Mouse (Mus musculus) MEL (cell line): ENCODE data around the gene Grin2d. TPM values are rescaled to one million over a fixed set of nuclear protein-coding genes. Genes with fewer than 3 reads are reported as not detected.

Experiments
- DNase-seq: peaks from one replicate; pipeline ENCODE4 v3.0.0; 2011; ENCODE audit warnings: low read depth, low spot score
- H3K27ac ChIP-seq: 2 replicates; pipeline ENCODE4 v1.5.1; 2012; ENCODE audit warnings: low read depth, mild to moderate bottlenecking, control low read depth, low read length, moderate library complexity; ENCODE audit not compliant: control insufficient read depth
- H3K27me3 ChIP-seq, 2 experiments: fragments of 150-350 bp in 1 of 2; sonication (generic) in 1 of 2; 2 replicates each; pipeline ENCODE4 v1.6.1; 2012; ENCODE audit warnings: low read length in 2 of 2, mild to moderate bottlenecking in 2 of 2, improper control_type of control experiment in 1 of 2, moderate library complexity in 1 of 2; ENCODE audit not compliant: insufficient read depth in 2 of 2, control insufficient read depth in 1 of 2
- H3K36me3 ChIP-seq, 2 experiments: 2 replicates each; pipeline ENCODE4 v1.6.1; 2012 to 2014; ENCODE audit warnings: low read length in 2 of 2, improper control_type of control experiment in 1 of 2, inconsistent platforms in 1 of 2, mild to moderate bottlenecking in 1 of 2; ENCODE audit not compliant: insufficient read depth in 2 of 2, control insufficient read depth in 1 of 2
- H3K4me1 ChIP-seq, 2 experiments: fragments of 150-350 bp in 1 of 2; sonication (generic) in 1 of 2; 2 replicates each; pipeline ENCODE4 v1.6.1; 2012; ENCODE audit warnings: low read length in 2 of 2, improper control_type of control experiment in 1 of 2, mild to moderate bottlenecking in 1 of 2; ENCODE audit not compliant: insufficient read depth in 2 of 2, control insufficient read depth in 1 of 2
- H3K4me3 ChIP-seq, 2 experiments: fragments of 150-350 bp in 1 of 2; sonication (generic) in 1 of 2; 2 replicates each; pipeline ENCODE4 v1.5.1; 2012; ENCODE audit warnings: low read depth in 2 of 2, low read length in 2 of 2, mild to moderate bottlenecking in 2 of 2, moderate library complexity in 2 of 2, control low read depth in 1 of 2, improper control_type of control experiment in 1 of 2; ENCODE audit not compliant: control insufficient read depth in 1 of 2, insufficient read depth in 1 of 2
- H3K79me2 ChIP-seq: 2 replicates; pipeline ENCODE4 v1.6.1; 2012; ENCODE audit warnings: mild to moderate bottlenecking, low read length, moderate library complexity; ENCODE audit not compliant: control insufficient read depth, poor library complexity, insufficient read depth
- H3K9ac ChIP-seq: 2 replicates; pipeline ENCODE4 v1.6.1; 2012; ENCODE audit warnings: low read depth, mild to moderate bottlenecking, control low read depth, low read length, moderate library complexity; ENCODE audit not compliant: control insufficient read depth, poor library complexity, severe bottlenecking
- H3K9me3 ChIP-seq: fragments of 150-350 bp; sonication (generic); replicated peaks from 2 replicates; pipeline ENCODE4 v1.6.1; 2012; ENCODE audit warnings: mild to moderate bottlenecking, low read length, improper control_type of control experiment, moderate library complexity; ENCODE audit not compliant: insufficient read depth
- BHLHE40 ChIP-seq: IDR thresholded peaks from 2 replicates; pipeline ENCODE4 v1.6.1; 2012; ENCODE audit warnings: low read depth, mild to moderate bottlenecking, inconsistent platforms, low read length, improper control_type of control experiment, borderline replicate concordance
- CHD1 ChIP-seq: IDR thresholded peaks from 2 replicates; pipeline ENCODE4 v1.6.1; 2012; ENCODE audit warnings: low read depth, mild to moderate bottlenecking, inconsistent platforms, low read length, improper control_type of control experiment
- E2F4 ChIP-seq: IDR thresholded peaks from 2 replicates; pipeline ENCODE4 v1.6.1; 2011; ENCODE audit warnings: low read depth, low read length, improper control_type of control experiment, borderline replicate concordance
- ELF1 ChIP-seq: IDR thresholded peaks from 2 replicates; pipeline ENCODE4 v1.6.1; 2014; ENCODE audit warnings: low read depth, mild to moderate bottlenecking, inconsistent platforms, low read length, improper control_type of control experiment, moderate library complexity
- GABPA ChIP-seq: IDR thresholded peaks from 2 replicates; pipeline ENCODE4 v1.6.1; 2012; ENCODE audit warnings: low read depth, mild to moderate bottlenecking, inconsistent platforms, low read length, improper control_type of control experiment, moderate library complexity
- HCFC1 ChIP-seq: IDR thresholded peaks from 2 replicates; pipeline ENCODE4 v1.6.1; 2012; ENCODE audit warnings: low read depth, mild to moderate bottlenecking, inconsistent platforms, low read length, improper control_type of control experiment, moderate library complexity
- JUND ChIP-seq: IDR thresholded peaks from 2 replicates; pipeline ENCODE4 v1.6.1; 2011; ENCODE audit warnings: low read depth, mild to moderate bottlenecking, improper control_type of control experiment, low read length
- KAT2A ChIP-seq: conservative IDR thresholded peaks from 2 replicates; pipeline ENCODE4 v1.6.1; 2012; ENCODE audit warnings: low read depth, low read length, improper control_type of control experiment, inconsistent platforms
- MAX ChIP-seq: IDR thresholded peaks from 2 replicates; pipeline ENCODE4 v1.6.1; 2011; ENCODE audit warnings: low read length, improper control_type of control experiment
- MAZ ChIP-seq: IDR thresholded peaks from 2 replicates; pipeline ENCODE4 v1.6.1; 2012; ENCODE audit warnings: low read depth, mild to moderate bottlenecking, inconsistent platforms, low read length, improper control_type of control experiment
- MEF2A ChIP-seq: IDR thresholded peaks from 2 replicates; pipeline ENCODE4 v1.6.1; 2014; ENCODE audit warnings: low read depth, mild to moderate bottlenecking, inconsistent platforms, low read length, improper control_type of control experiment; ENCODE audit not compliant: poor library complexity, insufficient replicate concordance, severe bottlenecking; ENCODE audit errors: extremely low read depth
- MXI1 ChIP-seq: IDR thresholded peaks from 2 replicates; pipeline ENCODE4 v1.6.1; 2011; ENCODE audit warnings: mild to moderate bottlenecking, low read depth, low read length, improper control_type of control experiment
- MYB ChIP-seq: IDR thresholded peaks from 2 replicates; pipeline ENCODE4 v1.6.1; 2011; ENCODE audit warnings: mild to moderate bottlenecking, low read depth, low read length, improper control_type of control experiment
- MYC ChIP-seq: IDR thresholded peaks from 2 replicates; pipeline ENCODE4 v1.6.1; 2011; ENCODE audit warnings: low read depth, mild to moderate bottlenecking, low read length, improper control_type of control experiment, moderate library complexity
- NELFE ChIP-seq: IDR thresholded peaks from 2 replicates; pipeline ENCODE4 v1.6.1; 2011; ENCODE audit warnings: low read depth, low read length, improper control_type of control experiment
- POLR2A ChIP-seq, 2 experiments: IDR thresholded peaks; 2 replicates each; pipeline ENCODE4 v1.6.1; 2011 to 2012; ENCODE audit warnings: low read length in 2 of 2, mild to moderate bottlenecking in 2 of 2, control low read depth in 1 of 2, improper control_type of control experiment in 1 of 2, low read depth in 1 of 2, moderate library complexity in 1 of 2; ENCODE audit not compliant: control insufficient read depth in 1 of 2, insufficient read depth in 1 of 2, poor library complexity in 1 of 2
- POLR2AphosphoS2 ChIP-seq: IDR thresholded peaks from 2 replicates; pipeline ENCODE4 v1.6.1; 2011; ENCODE audit warnings: low read length, improper control_type of control experiment
- RAD21 ChIP-seq: IDR thresholded peaks from 2 replicates; pipeline ENCODE4 v1.6.1; 2011; ENCODE audit warnings: mild to moderate bottlenecking, low read depth, low read length, improper control_type of control experiment
- RCOR1 ChIP-seq: IDR thresholded peaks from 2 replicates; pipeline ENCODE4 v1.6.1; 2012; ENCODE audit warnings: low read depth, mild to moderate bottlenecking, inconsistent platforms, low read length, improper control_type of control experiment
- SIN3A ChIP-seq: IDR thresholded peaks from 2 replicates; pipeline ENCODE4 v1.6.1; 2012; ENCODE audit warnings: low read length, improper control_type of control experiment, inconsistent platforms
- TAL1 ChIP-seq: IDR thresholded peaks from 2 replicates; pipeline ENCODE4 v1.6.1; 2012; ENCODE audit warnings: mild to moderate bottlenecking, inconsistent platforms, low read length, moderate library complexity, mixed read lengths
- TBP ChIP-seq: IDR thresholded peaks from 2 replicates; pipeline ENCODE4 v1.8.0; 2011; ENCODE audit warnings: low read depth, low read length, improper control_type of control experiment
- TCF12 ChIP-seq: IDR thresholded peaks from 2 replicates; pipeline ENCODE4 v1.6.1; 2014; ENCODE audit warnings: low read depth, mild to moderate bottlenecking, inconsistent platforms, low read length, improper control_type of control experiment, moderate library complexity
- UBTF ChIP-seq: IDR thresholded peaks from 2 replicates; pipeline ENCODE4 v1.6.1; 2012; ENCODE audit warnings: low read depth, mild to moderate bottlenecking, inconsistent platforms, low read length, improper control_type of control experiment, moderate library complexity, borderline replicate concordance; ENCODE audit not compliant: insufficient read depth
- USF1 ChIP-seq: IDR thresholded peaks from 2 replicates; pipeline ENCODE4 v1.6.1; 2014; ENCODE audit warnings: low read depth, mild to moderate bottlenecking, inconsistent platforms, low read length, improper control_type of control experiment, moderate library complexity
- USF2 ChIP-seq, 2 experiments: IDR thresholded peaks; 2 replicates each; pipeline ENCODE4 v1.6.1; 2011 to 2012; ENCODE audit warnings: improper control_type of control experiment in 2 of 2, low read length in 2 of 2, borderline replicate concordance in 1 of 2, inconsistent platforms in 1 of 2, low read depth in 1 of 2, mild to moderate bottlenecking in 1 of 2; ENCODE audit not compliant: insufficient read depth in 1 of 2
- ZC3H11A ChIP-seq: IDR thresholded peaks from 2 replicates; pipeline ENCODE4 v1.6.1; 2012; ENCODE audit warnings: low read depth, mild to moderate bottlenecking, inconsistent platforms, low read length, improper control_type of control experiment
- ZKSCAN1 ChIP-seq: IDR thresholded peaks from 2 replicates; pipeline ENCODE4 v1.6.1; 2012; ENCODE audit warnings: low read depth, mild to moderate bottlenecking, inconsistent platforms, low read length, improper control_type of control experiment, moderate library complexity
- ZNF384 ChIP-seq: IDR thresholded peaks from 2 replicates; pipeline ENCODE4 v1.6.1; 2012; ENCODE audit warnings: low read depth, mild to moderate bottlenecking, inconsistent platforms, low read length, improper control_type of control experiment
- polyA plus RNA-seq, 2 experiments: library from polyadenylated mRNA; stranded (reverse) in 1 of 2; unstranded in 1 of 2; fragments of >175 nt in 1 of 2; fragments of >200 nt in 1 of 2; gene quantifications; 2 replicates each; pipeline versions ENCODE4 v1.2.1 to v1.2.4; 2012; ENCODE audit warnings: low replicate concordance in 2 of 2, low read depth in 1 of 2; ENCODE audit not compliant: insufficient read length in 2 of 2, insufficient read depth in 1 of 2, missing spikeins in 1 of 2
- total RNA-seq: library from RNA; depleted of rRNA; stranded (reverse); fragments of 300-350 nt; gene quantifications from 2 replicates; pipeline ENCODE4 v1.2.3, GENCODE M21; 2012

Grin2d gene
- total and polyA plus RNA-seq, 3 experiments = 0.19 to 0.57 TPM; not detected in 1

- no peak for TF ChIP-seq TAL1
- TF ChIP-seq KAT2A = no peak
- TF ChIP-seq ZNF384 = no peak
- no peak for TF ChIP-seq TCF12
- TF ChIP-seq JUND = no peak
- no peak for TF ChIP-seq UBTF
- TF ChIP-seq TBP = no peak
- no peak for TF ChIP-seq CHD1
- TF ChIP-seq MXI1 = no peak
- TF ChIP-seq RCOR1 = no peak
- TF ChIP-seq MYB = no peak
- no peak for TF ChIP-seq USF2 (IDR thresholded peaks at IDR 0.05; ENCODE audit: borderline replicate concordance in 1 of 2, insufficient read depth in 1 of 2, low read depth in 1 of 2, low read length in 2 of 2)
- no peak for TF ChIP-seq NELFE
- TF ChIP-seq POLR2AphosphoS2 = no peak
- TF ChIP-seq MAZ = no peak
- no peak for TF ChIP-seq ZKSCAN1
- Histone ChIP-seq H3K27me3 (no peaks in the 10 kb centered on the region), H3K9me3 (no peaks in the 10 kb centered on the region), H3K4me3 (no peak overlapping the region), H3K4me1 (peaks cover 0 to 14% of the 10 kb centered on the region in 2 experiments; a peak in 3 of 4 replicates), H3K27ac (no peak overlapping the region), H3K79me2 (peaks cover 16% of the 10 kb centered on the region), H3K36me3 (peaks cover 2 to 10% of the 10 kb centered on the region in 2 experiments; a peak in 3 of 4 replicates), H3K9ac (no peak overlapping the region)
- DNase-seq = no peak
Observed at GRCm38 (mm10) chr7:45833924-45834323, 44.3 kb downstream of the Grin2d start.

- Histone ChIP-seq H3K9ac (no peak overlapping the region), H3K4me3 (no peak overlapping the region), H3K4me1 (peaks cover 0 to 14% of the 10 kb centered on the region in 2 experiments; a peak in 3 of 4 replicates), H3K79me2 (peaks cover 18% of the 10 kb centered on the region), H3K27ac (no peak overlapping the region), H3K9me3 (no peaks in the 10 kb centered on the region), H3K27me3 (no peaks in the 10 kb centered on the region), H3K36me3 (peaks cover 2 to 11% of the 10 kb centered on the region in 2 experiments; a peak in 3 of 4 replicates)
- no peak for DNase-seq
- no peak for TF ChIP-seq MXI1
- no peak for TF ChIP-seq RAD21
- TF ChIP-seq MEF2A = no peak
- TF ChIP-seq BHLHE40 = no peak
- TF ChIP-seq POLR2A (IDR thresholded peaks at IDR 0.05; ENCODE audit: control insufficient read depth in 1 of 2, insufficient read depth in 1 of 2, low read depth in 1 of 2, low read length in 2 of 2, poor library complexity in 1 of 2) = no peak
- TF ChIP-seq KAT2A = no peak
- no peak for TF ChIP-seq ZC3H11A
- TF ChIP-seq GABPA = no peak
- TF ChIP-seq ELF1 = no peak
- TF ChIP-seq ZKSCAN1 = no peak
- TF ChIP-seq MAX = no peak
- no peak for TF ChIP-seq USF1
- no peak for TF ChIP-seq MYC
- no peak for TF ChIP-seq SIN3A
- no peak for TF ChIP-seq RCOR1
- TF ChIP-seq E2F4 = no peak
- no peak for TF ChIP-seq HCFC1
Observed at GRCm38 (mm10) chr7:45833148-45833790, 44.9 kb downstream of the Grin2d start.
